Mouse (Mus musculus) lung, postnatal 14 days (tissue): ENCODE data around the gene St6galnac5.
"Not testable (repeated sequence)": the region's sequence is repeated elsewhere in the genome, so short reads cannot be mapped to it uniquely, and the experiment has no call there.

ENCODE experiments used
- DNase-seq: peaks from one replicate; pipeline ENCODE4 v3.0.0; 2021

The St6galnac5 gene

DNA sequence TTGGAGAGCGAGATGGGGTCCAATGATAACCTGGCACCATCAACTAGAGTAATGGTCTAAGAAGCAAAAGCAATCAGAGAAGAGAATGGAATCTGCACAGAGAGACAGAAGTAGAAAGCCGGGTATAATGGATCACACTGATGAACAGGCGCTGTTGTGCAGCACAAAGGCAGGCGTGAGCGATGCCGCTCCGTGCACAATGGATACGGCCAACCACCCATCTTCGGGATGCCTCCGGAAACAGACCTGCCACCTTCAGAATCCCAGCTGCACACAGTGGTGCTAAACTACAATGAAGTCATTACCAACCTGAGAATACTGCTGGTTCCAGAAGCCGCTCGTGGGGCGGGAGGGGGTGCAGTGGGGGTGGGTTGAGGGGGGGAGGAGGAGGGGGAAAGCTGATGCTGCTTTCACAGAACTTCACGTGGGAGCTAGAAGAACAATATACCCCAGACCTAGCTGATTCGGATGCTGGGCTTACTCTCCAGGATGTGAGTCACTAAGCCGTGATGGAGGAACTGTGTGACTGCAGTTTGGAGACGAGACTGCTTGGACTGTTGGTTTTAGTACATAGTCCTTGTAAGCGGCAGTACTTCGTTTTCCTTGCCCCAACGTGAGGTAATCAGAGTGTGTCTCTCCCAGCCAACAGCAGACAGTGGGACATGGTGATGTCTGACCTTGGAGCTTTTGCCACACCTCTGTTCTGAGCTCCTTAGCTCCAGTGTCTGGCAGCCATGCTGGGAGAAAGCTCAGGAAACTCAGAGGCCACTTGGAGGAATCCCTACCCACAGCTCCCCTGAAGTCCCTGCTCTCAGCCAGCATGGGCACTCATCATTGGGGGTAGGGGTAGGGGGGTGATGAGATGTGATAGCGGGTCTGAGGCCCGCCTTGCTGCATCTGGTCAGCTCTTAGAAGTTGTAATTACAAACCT lies 115.7 kb downstream of the St6galnac5 start:
- DNase-seq, result no peak

DNA sequence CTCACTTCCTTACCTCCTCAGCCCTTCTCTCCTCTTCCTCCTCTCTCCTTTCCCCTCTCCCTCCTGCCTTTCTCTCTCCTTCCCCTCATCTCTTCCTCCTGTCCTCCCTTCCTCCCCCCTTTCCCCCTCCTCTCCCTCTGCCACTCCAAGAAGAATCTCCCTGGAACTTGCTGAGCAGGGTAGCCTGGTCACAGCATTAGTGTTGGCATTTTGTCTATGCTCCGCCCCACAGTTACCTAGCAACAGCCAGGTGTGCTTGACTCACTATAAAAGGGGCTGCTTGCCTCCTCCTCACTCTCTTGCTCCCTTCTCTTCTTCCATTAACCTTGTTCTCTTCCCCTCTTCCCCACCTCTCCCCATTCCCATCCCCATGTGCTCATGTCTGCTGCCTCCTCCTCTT lies 120.1 kb downstream of the St6galnac5 start:
- no peak for DNase-seq

DNA sequence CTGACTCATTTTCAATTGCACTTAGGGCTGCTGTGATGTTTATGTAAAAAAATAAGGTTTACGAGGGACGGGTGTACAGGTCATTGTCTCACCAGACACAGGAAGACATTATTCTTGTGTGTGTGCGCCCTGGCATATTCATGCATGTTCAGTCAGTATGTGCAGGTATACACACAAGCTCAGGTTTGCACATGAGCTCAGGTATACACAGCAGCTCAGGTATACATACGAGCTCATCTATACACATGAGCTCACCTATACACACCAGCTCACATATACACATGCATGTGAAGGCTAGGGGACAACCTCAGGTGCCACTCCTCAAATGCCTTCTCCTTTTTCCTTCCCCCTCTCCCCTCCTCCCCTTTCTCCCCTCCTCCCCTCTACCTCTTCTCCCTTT lies 120.6 kb downstream of the St6galnac5 start:
- no peak for DNase-seq

DNA sequence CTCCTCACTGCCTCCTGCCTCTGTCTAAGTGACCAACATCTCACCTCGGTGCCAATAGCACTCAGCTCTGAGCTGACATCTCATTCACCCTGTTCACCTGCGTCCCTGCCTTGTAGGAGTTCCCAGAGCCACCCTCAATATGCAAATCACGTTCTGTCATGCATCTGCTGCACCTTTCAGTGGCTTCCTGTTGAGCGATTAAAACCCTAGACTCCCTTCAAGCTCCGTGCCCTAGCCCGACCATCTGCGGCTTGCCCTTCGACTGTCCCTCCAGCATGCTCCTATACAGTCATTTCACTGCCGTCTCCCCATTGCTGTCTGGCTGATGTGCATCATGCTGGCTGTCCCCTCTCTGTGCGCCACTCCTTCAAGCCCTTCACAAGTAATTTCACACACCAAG lies 126.0 kb downstream of the St6galnac5 start:
- no peak for DNase-seq

DNA sequence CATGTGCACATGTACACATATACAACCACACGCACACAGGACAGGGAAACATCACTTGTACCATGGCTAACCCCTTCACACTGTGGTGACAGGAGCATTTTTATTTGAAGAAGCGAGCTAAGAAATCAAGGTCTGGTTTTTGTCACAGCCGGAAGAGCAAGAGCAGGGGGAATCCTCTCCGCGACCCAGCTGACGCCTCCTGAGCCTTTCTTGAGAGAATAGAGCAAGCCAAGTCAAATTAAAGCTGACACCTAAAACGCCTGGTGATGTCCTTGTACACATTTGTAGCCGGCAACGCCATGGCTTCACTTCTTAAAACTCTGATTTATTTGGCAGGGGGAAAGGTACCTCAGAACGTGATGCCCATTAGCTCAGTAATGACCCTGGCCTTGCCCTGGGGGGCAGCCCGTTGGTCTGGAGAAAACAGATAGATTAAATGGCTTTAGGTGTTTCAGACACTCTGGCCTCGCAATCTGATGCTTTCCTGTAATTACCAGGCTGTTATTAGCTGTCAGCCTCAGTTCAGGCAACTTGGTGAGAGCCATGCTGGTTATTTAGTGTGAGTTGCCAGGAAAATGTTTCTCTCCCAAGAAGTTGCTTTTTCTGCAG lies 126.9 kb downstream of the St6galnac5 start:
- no peak for DNase-seq

DNA sequence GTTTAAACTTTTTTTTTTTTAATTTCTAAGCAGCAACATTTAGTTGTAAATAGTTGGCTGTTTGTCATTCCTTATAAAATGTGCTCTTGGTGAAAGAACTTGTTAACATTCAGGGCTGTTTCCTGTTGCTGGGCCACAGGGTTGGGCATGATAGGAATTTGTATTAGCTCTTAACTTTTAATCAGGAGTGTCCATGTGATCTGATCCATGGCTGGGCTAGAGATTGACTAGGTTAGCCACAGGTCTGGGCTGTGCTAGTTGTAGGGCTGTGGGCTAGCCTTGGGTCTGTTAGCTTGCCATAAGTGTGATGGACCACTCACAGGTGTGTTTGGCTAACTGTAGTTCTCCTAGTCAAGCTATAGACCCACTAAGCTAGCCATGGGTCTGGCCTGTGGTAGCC lies 138.1 kb downstream of the St6galnac5 start:
- DNase-seq, result no peak

DNA sequence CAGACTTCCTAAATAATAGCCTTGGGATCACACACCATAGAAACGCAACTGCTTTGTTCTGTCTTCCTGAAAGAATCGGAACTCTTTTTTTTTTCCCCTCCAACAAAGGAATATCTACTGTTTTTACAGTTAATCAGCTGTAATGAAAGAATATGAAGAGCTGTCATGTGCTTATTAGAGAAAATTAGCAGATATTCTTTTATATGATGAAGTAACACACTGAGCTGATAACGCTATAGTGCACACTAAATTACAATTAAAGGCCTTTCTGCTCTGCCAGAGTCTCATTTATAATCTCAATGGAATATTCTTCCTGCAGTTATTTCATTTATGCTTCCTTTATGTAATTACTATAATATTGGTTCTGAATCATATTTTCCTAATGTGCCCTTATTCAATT lies 139.4 kb downstream of the St6galnac5 start:
- no peak for DNase-seq

DNA sequence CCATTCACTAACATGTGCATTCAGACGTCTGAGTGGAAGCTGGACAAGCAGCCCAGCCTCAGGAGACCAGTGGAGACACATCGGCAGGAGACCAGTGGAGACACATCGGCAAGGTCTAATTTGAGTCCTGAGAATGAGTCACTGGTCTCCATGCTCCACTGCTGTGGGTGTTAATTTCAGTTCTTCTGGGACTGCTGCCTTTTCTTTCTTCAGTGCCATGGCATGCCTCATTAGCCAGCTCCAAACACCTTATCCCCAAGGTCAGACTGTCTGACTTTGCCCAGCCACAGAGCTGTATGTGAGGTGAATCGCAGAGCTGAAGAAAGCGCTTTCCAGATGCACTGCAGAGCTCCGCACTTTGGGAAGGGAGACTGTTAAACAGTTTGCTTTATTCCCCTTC lies 140.8 kb downstream of the St6galnac5 start:
- DNase-seq, result no peak

DNA sequence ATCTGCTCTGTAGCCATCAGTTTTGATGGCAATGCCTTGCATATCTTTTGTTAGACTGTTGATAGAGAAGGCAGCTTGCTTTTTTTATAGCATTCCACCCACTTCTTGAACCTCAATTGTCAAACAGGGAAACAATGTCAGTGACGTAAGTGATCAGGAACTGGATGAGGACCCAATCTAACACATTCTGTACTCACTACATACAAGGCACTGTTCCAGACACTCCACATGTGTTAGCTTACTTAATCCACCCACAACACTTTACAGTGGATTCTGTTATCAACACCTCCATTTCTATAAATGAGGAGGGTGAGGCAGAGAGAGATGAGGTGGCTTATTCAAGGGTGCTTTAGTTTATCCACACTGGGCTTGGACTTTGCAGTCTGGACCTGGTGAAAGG lies 144.1 kb downstream of the St6galnac5 start:
- DNase-seq, result no peak

DNA sequence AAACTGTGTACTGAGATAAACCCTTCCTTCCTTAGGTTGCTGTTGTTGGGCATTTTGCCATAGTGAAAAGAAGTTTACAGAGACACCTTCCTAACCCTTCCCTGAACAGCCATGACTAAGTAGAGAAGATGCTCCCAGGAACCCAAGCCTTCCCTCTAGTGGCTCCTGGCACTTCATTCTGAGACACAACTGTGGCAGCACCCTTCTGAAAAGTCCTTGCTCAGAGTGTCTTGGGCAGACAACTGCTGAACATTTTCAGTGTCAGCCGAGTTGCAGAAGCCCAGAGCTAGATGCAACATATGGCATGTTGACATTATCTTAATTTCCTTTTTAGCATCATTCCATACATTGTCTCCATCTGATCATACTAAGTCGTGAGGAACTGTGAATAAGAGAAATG lies 144.6 kb downstream of the St6galnac5 start:
- DNase-seq, result no peak

DNA sequence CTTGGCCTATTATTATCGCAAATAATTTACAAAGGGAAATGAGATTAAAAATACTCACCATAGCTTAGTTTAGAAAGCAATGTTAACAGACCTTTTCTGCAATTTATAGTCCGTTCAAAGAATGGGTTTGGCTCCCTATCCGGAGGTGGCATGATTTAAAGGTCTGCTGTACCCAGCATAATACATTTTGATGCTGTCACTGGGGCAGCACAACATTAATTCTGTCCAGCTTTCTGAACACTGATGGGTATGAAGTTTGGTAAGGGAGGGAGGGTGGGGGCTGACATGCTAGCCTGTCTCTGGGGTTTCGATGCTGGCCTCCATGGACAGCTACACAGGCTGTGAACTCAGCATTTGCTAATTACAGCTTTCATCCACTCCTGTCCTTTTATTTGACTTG lies 149.6 kb downstream of the St6galnac5 start:
- DNase-seq, result no peak

DNA sequence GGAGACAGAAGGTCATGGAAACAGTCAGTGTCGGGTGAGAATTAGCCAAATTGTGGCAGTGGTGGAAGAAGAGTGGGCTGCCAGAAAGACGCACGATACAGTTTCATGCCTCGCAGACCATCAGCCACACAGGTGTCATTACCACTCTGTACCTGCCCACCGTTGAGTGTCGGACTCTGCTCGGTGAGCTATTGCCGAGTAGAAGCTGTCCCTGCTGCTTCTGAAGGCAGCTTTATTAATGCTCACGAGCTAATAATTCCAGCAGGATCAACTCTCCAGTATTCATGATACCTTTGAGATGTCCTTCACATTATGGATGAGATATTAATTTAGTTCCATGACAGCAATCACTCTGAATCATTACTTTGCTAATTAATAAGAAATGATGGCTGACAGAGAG lies 150.1 kb downstream of the St6galnac5 start:
- DNase-seq, result no peak

DNA sequence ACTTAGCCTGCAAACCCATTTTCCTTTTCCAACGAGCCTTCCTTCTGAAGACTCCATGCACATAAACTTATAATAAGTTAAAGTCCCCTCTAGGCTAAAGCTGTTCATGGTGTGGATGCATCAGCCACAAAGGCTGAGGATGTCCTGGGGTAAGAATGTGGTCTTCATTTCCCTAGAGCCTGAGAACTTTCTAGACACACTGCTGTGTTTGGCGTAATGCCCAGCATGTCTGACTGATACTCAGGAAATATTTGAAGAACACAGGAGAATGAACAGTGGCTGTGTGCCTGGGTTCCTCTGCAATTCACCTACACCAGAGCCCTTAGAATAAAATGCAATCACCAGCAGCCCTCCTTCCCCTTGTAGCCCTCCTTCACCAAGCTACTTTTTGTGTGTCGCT lies 150.7 kb downstream of the St6galnac5 start:
- no peak for DNase-seq

DNA sequence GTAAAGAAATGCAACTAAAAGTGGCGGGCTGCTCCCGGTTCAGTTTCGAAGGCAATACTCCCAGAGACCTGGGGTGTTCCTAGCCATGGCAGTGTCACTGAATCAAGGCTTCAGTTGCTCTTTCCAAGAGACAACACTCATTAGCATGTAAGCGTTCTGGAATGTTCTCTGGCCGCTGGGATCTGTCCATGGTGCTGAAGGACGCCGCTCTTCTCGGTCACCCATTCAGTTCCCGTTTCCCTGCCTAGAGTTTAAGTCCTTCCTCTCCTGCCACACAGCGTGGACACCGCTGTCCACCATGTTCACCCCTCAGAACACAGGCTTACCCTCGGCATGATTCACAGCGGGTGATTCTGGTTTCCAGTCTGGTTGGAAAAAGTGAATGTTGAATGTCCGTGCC lies 160.8 kb downstream of the St6galnac5 start:
- peak; percentile 82 for DNase-seq

DNA sequence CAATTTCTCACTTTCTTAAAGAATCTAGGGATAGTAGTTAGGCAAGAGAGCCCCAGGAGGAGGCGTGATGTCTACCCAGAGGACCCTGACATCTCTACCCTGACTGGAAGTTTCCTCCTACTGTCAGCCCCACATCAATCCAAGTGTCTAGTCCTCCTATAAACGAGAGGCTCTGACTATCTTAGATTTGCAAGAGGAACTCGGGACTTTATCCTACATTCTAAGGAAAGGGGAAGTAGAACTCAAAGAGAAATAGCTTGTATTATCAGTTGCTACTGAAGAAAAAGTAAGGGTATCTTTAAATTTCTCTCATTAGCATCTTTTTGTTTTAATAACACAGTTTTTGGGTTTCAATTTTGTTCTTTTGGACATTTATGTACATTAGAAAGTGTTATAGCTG lies 161.6 kb downstream of the St6galnac5 start:
- no peak for DNase-seq

DNA sequence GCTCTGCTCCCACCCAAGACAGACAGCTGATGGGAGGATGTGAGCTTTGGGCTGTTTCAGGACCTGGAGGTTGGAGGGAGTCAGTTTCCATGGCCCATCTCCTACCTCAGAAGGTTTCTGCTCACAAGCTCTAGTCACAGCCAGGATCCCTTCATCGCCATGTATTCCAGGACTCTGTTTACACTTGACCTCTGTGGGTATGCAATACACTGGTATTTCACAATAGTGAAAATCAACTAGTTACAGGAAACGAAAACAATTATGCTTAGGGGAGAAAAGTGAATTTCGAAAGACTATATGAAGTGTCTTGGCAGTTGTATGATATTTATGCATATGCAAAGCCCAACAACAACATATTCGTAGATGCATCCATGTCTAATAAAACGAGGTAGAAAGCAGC lies 166.9 kb downstream of the St6galnac5 start:
- no peak for DNase-seq

DNA sequence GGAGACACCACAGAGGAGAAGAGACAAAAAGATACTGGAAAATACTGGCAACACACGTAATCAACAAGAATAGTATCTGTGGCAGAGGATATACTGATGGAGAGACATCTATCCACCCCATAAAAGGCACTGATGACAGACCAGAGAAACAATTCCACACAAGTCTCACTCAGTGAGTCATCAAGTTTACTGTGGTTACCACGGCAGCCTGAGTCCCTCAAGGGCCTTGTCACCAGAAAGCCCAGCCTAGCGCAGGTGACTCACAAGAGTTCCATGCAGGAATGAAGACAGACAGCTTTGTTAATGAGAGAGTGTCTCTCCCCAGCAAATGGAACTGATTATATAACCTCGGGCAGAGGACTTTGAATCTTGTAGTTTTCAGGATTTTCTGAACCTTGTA lies 168.1 kb downstream of the St6galnac5 start:
- no peak for DNase-seq

DNA sequence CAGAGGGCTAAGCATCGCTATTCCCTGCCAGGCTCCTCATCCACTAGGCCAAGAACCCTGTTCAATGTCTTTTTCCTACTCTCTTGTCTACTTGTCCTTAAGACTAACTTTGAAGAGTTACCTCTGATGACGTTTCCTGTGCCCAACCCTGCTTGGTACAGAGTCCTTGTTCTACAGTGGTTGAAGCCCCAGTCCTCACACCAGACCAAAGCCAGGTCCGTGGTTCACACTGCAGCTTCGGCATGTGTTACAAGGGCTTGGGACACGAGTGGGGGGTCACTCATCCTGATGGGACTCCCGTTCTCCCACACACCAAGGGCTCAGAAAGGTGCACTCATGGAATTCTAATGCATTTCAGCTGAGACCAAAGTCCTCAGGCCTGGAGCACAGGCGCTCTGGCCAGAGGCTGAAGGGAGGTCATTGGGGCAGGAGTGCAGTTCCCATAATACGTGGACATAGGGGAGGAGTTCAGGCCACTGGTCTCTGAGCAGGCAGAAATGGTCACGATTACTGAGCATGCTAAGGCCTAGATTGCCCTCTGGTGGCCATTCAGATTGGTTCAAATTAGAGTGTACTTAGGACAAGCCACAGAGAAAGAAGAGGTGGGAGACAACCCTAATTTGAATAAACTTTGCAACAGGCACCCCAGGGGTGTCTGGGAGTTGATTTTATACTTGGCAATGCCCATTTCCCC lies 182.2 kb downstream of the St6galnac5 start:
- peak; percentile 43 for DNase-seq

DNA sequence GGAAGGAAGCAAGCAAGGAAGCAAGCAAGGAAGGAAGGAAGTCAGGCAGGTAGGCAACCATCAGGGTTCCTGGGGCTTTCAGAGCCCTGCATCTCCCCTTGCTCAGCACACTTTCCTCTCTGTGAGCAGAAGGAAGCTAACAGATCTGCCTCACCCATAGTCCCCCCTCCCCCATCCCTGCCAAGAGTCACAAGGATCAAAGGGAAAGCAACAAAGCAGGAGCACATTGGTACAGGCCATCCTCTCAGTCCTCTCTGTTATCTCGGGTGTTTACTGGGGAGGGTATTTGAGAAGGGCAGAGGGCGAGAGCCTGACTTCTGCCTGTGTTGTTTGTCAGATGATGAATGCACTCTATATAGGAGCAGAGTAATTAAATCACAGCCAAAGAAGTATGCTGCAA lies 184.7 kb downstream of the St6galnac5 start:
- DNase-seq, result no peak

DNA sequence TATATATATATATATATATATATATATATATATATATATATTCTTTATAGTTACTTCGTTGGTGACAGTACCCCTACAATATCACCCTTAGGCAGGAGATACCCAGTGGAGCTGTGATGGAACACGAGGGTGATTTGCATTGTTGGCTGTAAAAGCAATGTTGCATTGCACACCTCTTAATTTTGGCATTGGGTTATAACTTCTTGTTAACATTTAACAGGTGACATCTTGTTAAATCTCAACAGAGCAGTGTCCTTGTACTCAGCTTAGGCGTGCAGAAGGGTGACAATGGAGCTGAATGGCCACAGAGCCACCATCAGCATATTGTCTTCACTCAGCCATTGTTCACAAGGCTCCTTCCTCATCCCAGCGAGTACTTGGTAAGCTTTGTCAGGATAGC lies 185.8 kb downstream of the St6galnac5 start:
- DNase-seq, result no peak

DNA sequence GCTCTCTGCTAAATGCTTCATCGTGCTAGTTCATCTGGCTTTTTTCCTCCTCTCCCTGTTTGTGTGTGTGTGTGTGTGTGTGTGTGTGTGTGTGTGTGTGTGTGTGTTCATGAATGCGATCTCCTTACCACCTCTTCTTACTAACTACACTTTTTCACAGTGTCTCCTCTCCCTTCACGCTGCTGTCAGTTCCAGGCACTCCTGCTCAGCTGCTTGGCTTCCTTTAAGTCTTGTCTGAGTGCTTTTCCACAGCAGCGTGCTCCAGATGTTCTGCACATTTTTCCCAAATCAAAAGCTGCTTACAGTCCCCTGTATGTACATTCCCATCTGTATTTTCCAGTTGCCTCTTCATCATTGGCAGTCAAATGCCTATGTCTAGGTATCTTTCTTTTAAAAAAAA lies 189.0 kb downstream of the St6galnac5 start:
- no peak for DNase-seq

DNA sequence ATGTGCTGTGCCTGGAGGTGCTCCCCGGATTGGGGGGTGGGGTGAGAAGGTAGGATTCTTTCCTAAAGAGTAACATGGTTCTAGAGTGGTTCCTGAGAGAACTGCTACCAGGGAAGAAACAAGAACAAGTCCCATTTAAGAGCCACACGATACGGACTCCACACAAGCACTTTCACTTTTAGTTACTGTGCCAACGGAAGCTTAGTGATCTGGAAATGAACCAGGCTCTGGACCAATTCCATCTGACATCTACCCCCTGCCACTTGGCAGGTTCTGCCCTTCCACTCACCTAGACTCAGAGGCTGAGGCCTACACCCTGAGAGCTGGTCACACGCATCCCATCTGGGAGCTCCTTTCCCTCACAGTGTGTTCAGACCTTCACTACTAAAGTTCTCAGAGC lies 189.4 kb downstream of the St6galnac5 start:
- no peak for DNase-seq

DNA sequence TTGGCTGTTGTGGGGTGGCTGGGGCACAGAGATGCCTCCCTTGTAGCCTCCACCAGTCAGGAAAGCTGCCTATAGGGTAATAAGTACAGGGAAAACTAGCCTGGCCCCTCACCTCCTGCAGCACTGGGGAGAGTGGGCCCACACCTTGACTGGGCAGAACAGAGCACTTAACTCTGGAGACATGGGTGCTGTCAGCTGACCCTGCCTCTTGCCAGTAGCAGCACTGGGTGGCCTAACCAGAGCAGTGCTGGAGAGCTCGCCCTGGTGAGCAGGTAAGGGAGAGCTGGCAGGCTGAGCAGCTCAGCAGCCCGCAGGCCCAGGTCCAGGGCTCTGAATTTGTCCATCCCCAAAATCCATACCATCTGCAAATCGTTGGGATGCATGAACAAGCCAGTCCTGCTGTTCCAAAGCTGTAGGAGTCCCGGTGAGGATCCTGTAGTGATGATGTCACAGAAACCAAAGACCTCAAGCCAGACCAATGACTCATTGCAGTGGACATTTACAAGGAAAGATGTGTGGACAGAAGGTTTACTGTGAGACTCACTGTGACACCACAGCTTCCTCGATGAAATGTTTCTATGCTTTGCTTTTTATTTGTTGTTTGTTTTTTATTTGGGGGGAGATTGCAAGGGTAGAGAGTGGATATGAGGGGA lies 193.6 kb downstream of the St6galnac5 start:
- not testable (repeated sequence) for DNase-seq
